Mouse (Mus musculus): ENCODE measurements at regions not wholly inside any gene's neighbourhood (a gene's known extent, or its start where the extent isn't known, plus 50 kb on each side); places are given as distances from the start of the nearest gene placed in this dataset.

- peak; percentile 5 for DNase-seq
These were observed 240.7 kb downstream of the Rps15a start for GRCm38 (mm10) chr7:117875241-117875640.

- no peak for DNase-seq
These were observed 256.6 kb downstream of the Rps15a start for GRCm38 (mm10) chr7:117859419-117859818.

GRCm38 (mm10) chr7:117855955-117856354 is 260.0 kb downstream of the Rps15a start:
- no peak for DNase-seq

- no peak for DNase-seq
These were observed 262.3 kb downstream of the Rps15a start for GRCm38 (mm10) chr7:117853716-117854115.

GRCm38 (mm10) chr7:117852866-117853265 is 263.1 kb downstream of the Rps15a start:
- no peak for DNase-seq

- DNase-seq = no peak
These were observed 265.2 kb downstream of the Rps15a start for GRCm38 (mm10) chr7:117850822-117851221.

- no peak for DNase-seq
These were observed 269.9 kb downstream of the Rps15a start for GRCm38 (mm10) chr7:117846041-117846440.

- no peak for DNase-seq
These were observed 273.2 kb downstream of the Rps15a start for GRCm38 (mm10) chr7:117842780-117843179.

GRCm38 (mm10) chr7:117795035-117795434 is 321.0 kb downstream of the Rps15a start:
- no peak for DNase-seq

GRCm38 (mm10) chr7:117793991-117794390 is 322.0 kb downstream of the Rps15a start:
- no peak for DNase-seq

- DNase-seq = no peak
These were observed 323.5 kb downstream of the Rps15a start for GRCm38 (mm10) chr7:117792456-117792855.

- no peak for DNase-seq
These were observed 337.0 kb downstream of the Rps15a start for GRCm38 (mm10) chr7:117778996-117779395.

GRCm38 (mm10) chr7:117777921-117778320 is 338.1 kb downstream of the Rps15a start:
- no peak for DNase-seq

- no peak for DNase-seq
These were observed 344.2 kb downstream of the Rps15a start for GRCm38 (mm10) chr7:117771836-117772235.

- no peak for DNase-seq
These were observed 356.5 kb downstream of the Rps15a start for GRCm38 (mm10) chr7:117759506-117759905.

GRCm38 (mm10) chr7:117757033-117757432 is 359.0 kb downstream of the Rps15a start:
- DNase-seq = no peak

- no peak for DNase-seq
These were observed 360.2 kb downstream of the Rps15a start for GRCm38 (mm10) chr7:117755830-117756229.

GRCm38 (mm10) chr7:117753296-117753695 is 362.7 kb downstream of the Rps15a start:
- DNase-seq = no peak

GRCm38 (mm10) chr7:117752302-117753185 is 363.4 kb downstream of the Rps15a start:
- no peak for DNase-seq

- no peak for DNase-seq
These were observed 367.2 kb downstream of the Xylt1 start for GRCm38 (mm10) chr7:117747991-117748390.

- DNase-seq = no peak
These were observed 365.6 kb downstream of the Xylt1 start for GRCm38 (mm10) chr7:117746393-117746792.

- no peak for DNase-seq
These were observed 358.9 kb downstream of the Xylt1 start for GRCm38 (mm10) chr7:117739706-117740105.

- no peak for DNase-seq
These were observed 354.9 kb downstream of the Xylt1 start for GRCm38 (mm10) chr7:117735699-117736020.

- no peak for DNase-seq
These were observed 354.4 kb downstream of the Xylt1 start for GRCm38 (mm10) chr7:117734994-117735698.

All from kidney, adult 9 months (tissue).